Mouse (Mus musculus) heart, postnatal 0 days (tissue): Measurements from ENCODE around the gene Fndc3a.

Source experiments
- CTCF ChIP-seq: IDR thresholded peaks from 2 replicates; pipeline ENCODE4 v1.5.1; 2016; ENCODE audit warnings: antibody characterized with exemption, control low read depth, low read depth
- EP300 ChIP-seq: IDR thresholded peaks from 2 replicates; pipeline ENCODE4 v1.6.1; 2016; ENCODE audit warnings: antibody characterized with exemption, low read depth

DNA sequence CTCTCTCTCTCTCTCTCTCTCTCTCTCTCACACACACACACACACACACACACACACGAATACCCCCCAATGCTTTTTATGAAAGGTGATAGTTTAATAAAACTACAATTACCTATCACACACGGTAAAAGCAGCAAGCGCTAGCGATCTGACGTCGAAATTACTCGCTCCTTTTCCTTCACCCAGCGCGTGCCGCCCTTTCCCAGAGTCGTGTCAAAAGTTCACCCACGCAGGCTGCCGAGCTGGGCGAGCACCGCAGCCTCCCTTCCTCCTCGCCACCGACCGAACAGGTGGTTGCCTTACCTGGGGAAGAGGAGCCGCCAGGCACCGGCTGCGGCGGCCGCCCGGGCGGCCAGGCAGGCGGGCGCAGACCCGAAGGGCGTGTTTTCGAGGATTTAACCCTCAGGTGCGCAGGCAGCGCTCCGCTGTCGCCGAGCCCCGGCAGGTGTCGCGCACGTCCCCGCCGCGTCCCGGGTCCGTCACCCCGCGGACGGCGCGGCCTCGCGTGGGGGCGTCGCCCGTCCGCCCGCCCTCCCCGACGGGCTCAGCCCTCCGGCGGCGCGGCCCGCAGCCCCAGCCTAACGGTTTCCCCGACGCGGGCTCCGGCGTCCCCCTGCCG lies 603 bp downstream of the Fndc3a start:
- TF ChIP-seq CTCF (no peak), EP300 (no peak)
